Mouse (Mus musculus): ENCODE results near the gene Taf1c. TPM values are rescaled to one million over a fixed set of nuclear protein-coding genes. Genes with fewer than 3 reads are reported as not detected.

Gene Taf1c
- polyA plus RNA-seq, 1 experiment = 15.3 TPM

GRCm38 (mm10) chr8:119624916-119625315 lies 19.9 kb upstream of the Taf1c start:
- DNase-seq (ENCODE audit: extremely low spot score in 1 of 2, low spot score in 1 of 2) = no peak

GRCm38 (mm10) chr8:119623744-119624143 lies 18.7 kb upstream of the Taf1c start:
- no peak for DNase-seq (ENCODE audit: extremely low spot score in 1 of 2, low spot score in 1 of 2)

GRCm38 (mm10) chr8:119623061-119623460 lies 18.0 kb upstream of the Taf1c start:
- no peak for DNase-seq (ENCODE audit: extremely low spot score in 1 of 2, low spot score in 1 of 2)

- DNase-seq (ENCODE audit: extremely low spot score in 1 of 2, low spot score in 1 of 2) = no peak
These were observed 17.5 kb upstream of the Taf1c start for GRCm38 (mm10) chr8:119622555-119622954.

- no peak for DNase-seq (ENCODE audit: extremely low spot score in 1 of 2, low spot score in 1 of 2)
These were observed 15.9 kb upstream of the Taf1c start for GRCm38 (mm10) chr8:119620848-119621465.

GRCm38 (mm10) chr8:119620116-119620840 lies 15.3 kb upstream of the Taf1c start:
- no peak for DNase-seq (ENCODE audit: extremely low spot score in 1 of 2, low spot score in 1 of 2)

GRCm38 (mm10) chr8:119618887-119619286 lies 13.9 kb upstream of the Taf1c start:
- DNase-seq (ENCODE audit: extremely low spot score in 1 of 2, low spot score in 1 of 2) = no peak

- DNase-seq (ENCODE audit: extremely low spot score in 1 of 2, low spot score in 1 of 2) = no peak
These were observed 12.6 kb upstream of the Taf1c start for GRCm38 (mm10) chr8:119617586-119617985.

GRCm38 (mm10) chr8:119616811-119617210 lies 11.8 kb upstream of the Taf1c start:
- DNase-seq (ENCODE audit: extremely low spot score in 1 of 2, low spot score in 1 of 2) = no peak

GRCm38 (mm10) chr8:119616358-119616757 lies 11.3 kb upstream of the Taf1c start:
- no peak for DNase-seq (ENCODE audit: extremely low spot score in 1 of 2, low spot score in 1 of 2)

GRCm38 (mm10) chr8:119615096-119615495 lies 10.1 kb upstream of the Taf1c start:
- no peak for DNase-seq (ENCODE audit: extremely low spot score in 1 of 2, low spot score in 1 of 2)

GRCm38 (mm10) chr8:119612471-119612870 lies 7.4 kb upstream of the Taf1c start, which contains the start of gene Adad2:
Adad2 (plus strand) TSS chr8:119612747.
- no peak for DNase-seq (ENCODE audit: extremely low spot score in 1 of 2, low spot score in 1 of 2)

GRCm38 (mm10) chr8:119606224-119606623 lies 1.2 kb upstream of the Taf1c start:
- no peak for DNase-seq (ENCODE audit: extremely low spot score in 1 of 2, low spot score in 1 of 2)

- DNase-seq (ENCODE audit: extremely low spot score in 1 of 2, low spot score in 1 of 2) = no peak
These were observed 621 bp downstream of the Taf1c start for GRCm38 (mm10) chr8:119604398-119604803.

- DNase-seq (ENCODE audit: extremely low spot score in 1 of 2, low spot score in 1 of 2) = no peak
These were observed 1.3 kb downstream of the Taf1c start for GRCm38 (mm10) chr8:119603771-119604170.

- DNase-seq (ENCODE audit: extremely low spot score in 1 of 2, low spot score in 1 of 2) = no peak
These were observed 13.6 kb downstream of the Taf1c start for GRCm38 (mm10) chr8:119591456-119591855.

GRCm38 (mm10) chr8:119590348-119590747 lies 14.7 kb downstream of the Taf1c start:
- no peak for DNase-seq (ENCODE audit: extremely low spot score in 1 of 2, low spot score in 1 of 2)

- DNase-seq (ENCODE audit: extremely low spot score in 1 of 2, low spot score in 1 of 2) = no peak
These were observed 16.2 kb downstream of the Taf1c start for GRCm38 (mm10) chr8:119588844-119589243.

- no peak for DNase-seq (ENCODE audit: extremely low spot score in 1 of 2, low spot score in 1 of 2)
These were observed 16.7 kb downstream of the Taf1c start for GRCm38 (mm10) chr8:119588321-119588720.

- DNase-seq (ENCODE audit: extremely low spot score in 1 of 2, low spot score in 1 of 2) = no peak
These were observed 19.1 kb downstream of the Taf1c start for GRCm38 (mm10) chr8:119585901-119586300.

GRCm38 (mm10) chr8:119580441-119581161 lies 24.4 kb downstream of the Taf1c start:
- DNase-seq (ENCODE audit: extremely low spot score in 1 of 2, low spot score in 1 of 2) = no peak

GRCm38 (mm10) chr8:119579096-119579495 lies 25.9 kb downstream of the Taf1c start:
- DNase-seq (ENCODE audit: extremely low spot score in 1 of 2, low spot score in 1 of 2) = no peak

All from frontal cortex, adult 2 months (tissue).